Mouse (Mus musculus) liver, embryonic 14.5 days (tissue): ENCODE data around the gene Abhd5. TPM values are rescaled to one million over a fixed set of nuclear protein-coding genes. Genes with fewer than 3 reads are reported as not detected.
A peak's percentile ranks its signal among the peaks of the same experiment; 100 is the strongest.

Experiments used
- ATAC-seq: fragments of 200-750 bp; cut with Nextera tagmentation; 2 replicates; pipeline ENCODE4 v1.8.0; 2017; ENCODE audit warnings: moderate number of reproducible peaks, mild to moderate bottlenecking, moderate library complexity; ENCODE audit not compliant: insufficient read depth
- DNase-seq, 3 experiments: peaks; one replicate each; pipeline ENCODE4 v3.0.0-alpha.2; 2012 to 2013; ENCODE audit warnings: low read depth in 3 of 3, low spot score in 3 of 3
- H3K27ac ChIP-seq: fragments of 300-500 bp; sonication (generic); 2 replicates; pipeline ENCODE4 v1.5.1; 2014; ENCODE audit warnings: moderate library complexity, mild to moderate bottlenecking, control low read depth, inconsistent platforms
- H3K27me3 ChIP-seq: fragments of 300-500 bp; sonication (generic); 2 replicates; pipeline ENCODE4 v1.6.1; 2014; ENCODE audit warnings: mild to moderate bottlenecking, low read length, moderate library complexity; ENCODE audit not compliant: control insufficient read depth, insufficient read depth
- H3K36me3 ChIP-seq: fragments of 300-500 bp; sonication (generic); replicated peaks from 2 replicates; pipeline ENCODE4 v1.6.1; 2014; ENCODE audit warnings: low read depth; ENCODE audit not compliant: control insufficient read depth, insufficient read depth
- H3K4me1 ChIP-seq, 2 experiments: fragments of 200-500 bp in 1 of 2; fragments of 300-500 bp in 1 of 2; sonication (generic) in 1 of 2; replicated peaks; 2 replicates each; pipeline ENCODE4 v1.6.1; 2012 to 2014; ENCODE audit warnings: antibody characterized with exemption in 1 of 2, inconsistent platforms in 1 of 2, low read length in 1 of 2; ENCODE audit not compliant: control insufficient read depth in 2 of 2, insufficient read depth in 2 of 2
- H3K4me2 ChIP-seq: fragments of 300-500 bp; sonication (generic); 2 replicates; pipeline ENCODE4 v1.6.1; 2014; ENCODE audit warnings: low read depth, mild to moderate bottlenecking, control low read depth, moderate library complexity
- H3K4me3 ChIP-seq, 2 experiments: fragments of 200-500 bp in 1 of 2; fragments of 300-500 bp in 1 of 2; sonication (generic) in 1 of 2; 2 replicates each; pipeline ENCODE4 v1.5.1; 2012 to 2014; ENCODE audit warnings: low read depth in 2 of 2, low read length in 2 of 2, mild to moderate bottlenecking in 2 of 2, control low read depth in 1 of 2, inconsistent platforms in 1 of 2, moderate library complexity in 1 of 2; ENCODE audit not compliant: insufficient read depth in 1 of 2
- H3K9ac ChIP-seq: fragments of 300-500 bp; sonication (generic); replicated peaks from 2 replicates; pipeline ENCODE4 v1.6.1; 2014; ENCODE audit warnings: mild to moderate bottlenecking, control low read depth, moderate library complexity
- H3K9me3 ChIP-seq: fragments of 300-500 bp; sonication (generic); 2 replicates; pipeline ENCODE4 v1.6.1; 2016; ENCODE audit warnings: low read length, mixed read lengths; ENCODE audit not compliant: control insufficient read depth
- CTCF ChIP-seq: IDR thresholded peaks from 2 replicates; pipeline ENCODE4 v1.5.1; 2016; ENCODE audit warnings: antibody characterized with exemption, low read depth, control low read depth
- EP300 ChIP-seq: IDR thresholded peaks from 2 replicates; pipeline ENCODE4 v1.6.1; 2016; ENCODE audit warnings: antibody characterized with exemption, low read depth
- WGBS: fragments of 180-500 bp; shearing (Covaris S2); extraction: QIAGEN DNeasy Blood & Tissue Kit; methylation state at CpG from one replicate; pipeline ENCODE4 v1.1.7; 2014; ENCODE audit not compliant: insufficient replicate concordance; 5-methylcytosine and 5-hydroxymethylcytosine counted together
- polyA plus RNA-seq, 2 experiments: library from polyadenylated mRNA; depleted of rRNA in 1 of 2; stranded (reverse) in 1 of 2; unstranded in 1 of 2; fragments of >200 nt; fragmentation: Nextera tagmentation in 1 of 2; extraction: Ambion mirVana in 1 of 2; gene quantifications; 2 replicates each; pipeline versions ENCODE4 v1.2.1 to v1.2.3; 2012 to 2014

Abhd5 gene
- polyA plus RNA-seq, 2 experiments = 15.6 to 26.1 TPM

GRCm38 (mm10) chr9:122422706-122423105 lies 71.3 kb downstream of the Abhd5 start:
- H3K36me3 ChIP-seq = no peaks in the 10 kb centered on the region
- H3K27ac ChIP-seq = no peak overlapping the region
- 72% methylated on average over 14 of the region's 14 CpGs for WGBS
- H3K4me3 ChIP-seq = no peak overlapping the region
- no peaks in the 10 kb centered on the region for H3K4me1 ChIP-seq
- ATAC-seq = no peak
- H3K9ac ChIP-seq = no peak overlapping the region
- no peak for TF ChIP-seq CTCF
- no peak for TF ChIP-seq EP300
- no peaks in the 10 kb centered on the region for H3K27me3 ChIP-seq
- no peak overlapping the region for H3K4me2 ChIP-seq
- no peaks in the 10 kb centered on the region for H3K9me3 ChIP-seq
- no peak for DNase-seq

GRCm38 (mm10) chr9:122423146-122423545 lies 71.7 kb downstream of the Abhd5 start:
- ATAC-seq (no peak), DNase-seq (no peak)
- Histone ChIP-seq H3K36me3 (no peaks in the 10 kb centered on the region), H3K4me1 (no peaks in the 10 kb centered on the region), H3K9me3 (no peaks in the 10 kb centered on the region), H3K27me3 (no peaks in the 10 kb centered on the region), H3K9ac (no peak overlapping the region), H3K4me2 (no peak overlapping the region), H3K27ac (no peak overlapping the region), H3K4me3 (no peak overlapping the region)
- whole genome bisulfite sequencing = 50% methylated on average over 6 of the region's 6 CpGs
- no peak for TF ChIP-seq EP300
- peak; percentile 51 for TF ChIP-seq CTCF

GRCm38 (mm10) chr9:122424941-122425608 lies 73.7 kb downstream of the Abhd5 start:
- TF ChIP-seq CTCF = peak; percentile 71
- no peak for TF ChIP-seq EP300
- Histone ChIP-seq H3K9me3 (no peaks in the 10 kb centered on the region), H3K4me1 (no peaks in the 10 kb centered on the region), H3K27ac (no peak overlapping the region), H3K36me3 (no peaks in the 10 kb centered on the region), H3K4me3 (no peak overlapping the region), H3K27me3 (no peaks in the 10 kb centered on the region), H3K9ac (no peak overlapping the region), H3K4me2 (no peak overlapping the region)
- ATAC-seq (no peak), DNase-seq (peak in 1 of 3 experiments; percentile 7)
- 32% methylated on average over 14 of the region's 14 CpGs for WGBS

- WGBS = 60% methylated on average over 12 of the region's 12 CpGs
- Histone ChIP-seq H3K36me3 (no peaks in the 10 kb centered on the region), H3K4me3 (no peak overlapping the region), H3K4me2 (no peak overlapping the region), H3K9ac (no peak overlapping the region), H3K27me3 (no peaks in the 10 kb centered on the region), H3K9me3 (no peaks in the 10 kb centered on the region), H3K27ac (no peak overlapping the region), H3K4me1 (no peaks in the 10 kb centered on the region)
- ATAC-seq = no peak
- no peak for TF ChIP-seq EP300
- TF ChIP-seq CTCF = no peak
- no peak for DNase-seq
Measured at GRCm38 (mm10) chr9:122429058-122429649, 77.7 kb downstream of the Abhd5 start.

- Histone ChIP-seq H3K27me3 (no peaks in the 10 kb centered on the region), H3K4me2 (no peak overlapping the region), H3K9me3 (no peaks in the 10 kb centered on the region), H3K4me1 (no peaks in the 10 kb centered on the region), H3K9ac (no peak overlapping the region), H3K4me3 (no peak overlapping the region), H3K36me3 (no peaks in the 10 kb centered on the region), H3K27ac (no peak overlapping the region)
- DNase-seq (no peak), ATAC-seq (no peak)
- 47% methylated on average over 1 of the region's 1 CpGs for WGBS
- TF ChIP-seq EP300 (no peak), CTCF (no peak)
Measured at GRCm38 (mm10) chr9:122429685-122430084, 78.3 kb downstream of the Abhd5 start.

Other genes with a start within 250 kb of the Abhd5 start
- 9.9 and 12.9 TPM in 2 replicates for gene Snrk, start 234.3 kb upstream of the Abhd5 start, polyA plus RNA-seq (2012; rRNA removed)
- gene Snrk, start 234.3 kb upstream of the Abhd5 start, polyA plus RNA-seq (2014; fragmentation: Nextera tagmentation; extraction: Ambion mirVana) = 10.4 and 12.3 TPM in 2 replicates
- 6.4 and 6.9 TPM in 2 replicates for gene Ano10, start 57.2 kb upstream of the Abhd5 start, polyA plus RNA-seq (2012; rRNA removed)
- 11.2 and 11.4 TPM in 2 replicates for gene Ano10, start 57.2 kb upstream of the Abhd5 start, polyA plus RNA-seq (2014; fragmentation: Nextera tagmentation; extraction: Ambion mirVana)